Mouse (Mus musculus) cerebellum, adult 9-10 months (tissue): ENCODE results near the gene 4933407L21Rik.

Source experiments
- DNase-seq: peaks from one replicate; pipeline ENCODE4 v3.0.0; 2022

The 4933407L21Rik gene

DNA sequence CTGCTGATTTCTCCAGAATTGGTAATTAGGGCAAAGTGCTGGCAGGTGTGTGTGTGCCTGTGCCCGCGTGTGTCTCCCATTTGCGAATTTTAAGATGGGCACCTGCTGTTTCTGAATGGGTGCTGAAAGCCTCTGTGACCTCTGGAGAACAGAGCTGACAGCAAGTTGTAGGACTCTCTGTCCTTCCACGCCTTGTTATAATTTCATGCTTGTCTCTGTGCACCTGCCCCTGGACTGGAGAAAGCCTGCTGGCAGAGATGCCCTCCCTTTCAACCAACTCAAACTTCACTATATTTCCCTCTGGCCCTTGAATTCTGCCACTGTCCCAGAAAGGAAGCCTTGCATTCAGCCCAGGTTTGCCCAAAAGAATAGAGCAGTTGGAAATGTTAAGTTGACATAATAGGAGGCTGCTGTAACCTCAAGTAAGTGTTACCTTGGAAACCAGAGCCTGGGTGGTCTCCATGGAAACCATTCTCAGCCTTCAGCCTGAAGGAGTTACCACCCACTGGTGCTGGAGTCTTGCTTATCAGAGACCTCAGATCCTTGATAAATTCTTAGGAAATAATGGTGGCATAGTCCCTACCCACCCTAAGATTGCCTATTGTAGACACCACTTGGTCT, 11.3 kb upstream of the 4933407L21Rik start:
- no peak for DNase-seq

DNA sequence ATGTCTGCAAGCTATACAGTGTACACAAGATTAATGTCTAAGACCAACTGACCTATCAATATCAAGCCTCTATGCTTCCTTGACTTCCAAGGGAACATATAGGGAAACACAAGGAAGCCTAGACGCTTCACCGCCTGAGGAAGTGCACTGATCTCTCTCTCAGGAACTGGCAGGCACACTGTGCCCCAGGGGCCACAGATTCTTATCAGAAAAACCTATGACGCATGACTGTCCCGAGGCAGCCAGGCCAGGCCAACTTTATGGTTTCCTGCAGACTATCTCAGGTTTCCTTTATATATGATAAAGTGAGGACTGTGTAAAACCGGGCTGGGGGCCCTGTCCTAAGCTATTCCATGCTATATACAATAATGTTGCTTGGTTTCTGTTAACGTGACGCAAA, 8.7 kb upstream of the 4933407L21Rik start:
- DNase-seq, result no peak

DNA sequence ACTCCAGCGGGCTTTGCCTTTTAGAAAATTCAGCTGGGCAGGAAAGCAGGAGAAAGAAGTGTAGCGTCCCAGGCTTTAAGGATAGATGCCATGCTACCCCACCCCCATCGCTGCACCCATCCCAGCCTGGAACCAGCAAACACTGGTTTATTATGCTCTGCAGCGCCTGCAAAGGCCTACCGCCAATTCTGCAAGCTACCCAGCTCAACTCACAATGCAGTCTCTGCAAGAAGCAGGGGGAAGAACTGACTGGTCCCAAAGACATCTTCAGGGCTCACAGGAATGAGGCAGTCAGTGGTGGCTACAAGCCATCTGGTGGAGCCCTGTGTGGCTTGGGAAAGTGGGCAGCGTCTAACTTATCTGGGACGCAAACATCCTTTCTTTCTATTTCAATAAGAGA, 6.6 kb upstream of the 4933407L21Rik start:
- peak; percentile 28 for DNase-seq

- peak; percentile 25 for DNase-seq
Observed at GRCm38 (mm10) chr1:85922127-85922864, 6.0 kb upstream of the 4933407L21Rik start.

DNA sequence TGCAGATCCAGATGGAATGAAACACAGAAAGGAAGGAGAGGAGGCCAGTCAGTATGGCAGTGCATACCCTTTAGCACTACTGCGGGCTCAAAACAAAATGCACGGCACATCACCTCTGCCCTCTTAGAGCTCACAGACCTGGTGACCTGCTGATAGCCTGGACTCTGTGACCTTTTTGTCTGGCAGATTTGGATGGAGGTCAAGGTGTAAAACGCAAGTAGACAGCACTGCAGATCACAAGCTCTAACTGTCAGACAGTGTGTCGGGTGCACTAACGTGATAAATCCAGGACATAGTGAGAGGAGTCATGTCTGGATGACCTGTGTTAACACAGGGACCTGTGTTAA, 5.4 kb upstream of the 4933407L21Rik start:
- DNase-seq, result no peak

GRCm38 (mm10) chr1:85925183-85925582, 3.1 kb upstream of the 4933407L21Rik start:
- DNase-seq, result no peak

- DNase-seq, result no peak
Observed at GRCm38 (mm10) chr1:85928688-85929065, 394 bp downstream of the 4933407L21Rik start.

GRCm38 (mm10) chr1:85929406-85929805, 1.1 kb downstream of the 4933407L21Rik start:
- no peak for DNase-seq

DNA sequence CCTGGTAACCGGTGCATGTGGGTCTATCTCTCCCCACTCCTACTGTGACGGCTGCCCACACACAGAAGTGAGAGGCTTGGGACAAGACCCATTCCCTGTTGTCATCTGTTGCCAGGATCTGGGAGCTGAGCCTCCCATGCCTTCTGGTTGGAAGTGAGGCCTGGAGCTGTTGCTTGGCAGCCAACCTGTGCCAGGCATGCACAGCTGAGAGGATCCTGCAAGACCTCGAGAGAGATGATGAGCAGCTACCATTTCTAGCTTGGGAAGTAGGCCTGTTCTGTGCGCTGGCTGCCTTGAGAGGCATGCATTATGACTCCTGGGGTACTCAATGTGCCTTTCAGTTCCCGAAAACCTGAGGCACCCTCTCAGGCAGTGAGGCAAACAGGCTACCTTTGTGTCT, 2.9 kb downstream of the 4933407L21Rik start:
- DNase-seq, result no peak

DNA sequence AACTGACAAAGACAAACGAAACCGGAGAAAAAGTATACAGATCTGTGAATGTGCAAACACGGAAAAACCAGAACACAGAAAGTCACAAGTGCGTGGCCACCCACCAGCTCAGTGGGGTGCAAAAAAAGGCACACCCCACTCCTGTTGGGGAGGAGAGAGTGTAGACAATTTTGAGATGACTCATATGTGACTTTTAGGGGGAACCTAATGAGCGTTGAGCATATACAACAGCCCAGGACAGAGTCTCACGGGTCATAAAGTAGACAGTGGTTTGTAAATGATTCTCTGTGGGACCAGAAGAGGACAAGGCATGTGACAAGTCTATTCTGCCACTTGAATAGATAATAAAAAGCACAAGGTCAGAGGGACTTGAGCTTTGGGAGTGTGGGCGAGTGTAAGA, 4.9 kb downstream of the 4933407L21Rik start:
- no peak for DNase-seq

- no peak for DNase-seq
Observed at GRCm38 (mm10) chr1:85933631-85934465, 5.6 kb downstream of the 4933407L21Rik start.

GRCm38 (mm10) chr1:85934560-85934959, 6.3 kb downstream of the 4933407L21Rik start:
- DNase-seq, result no peak

DNA sequence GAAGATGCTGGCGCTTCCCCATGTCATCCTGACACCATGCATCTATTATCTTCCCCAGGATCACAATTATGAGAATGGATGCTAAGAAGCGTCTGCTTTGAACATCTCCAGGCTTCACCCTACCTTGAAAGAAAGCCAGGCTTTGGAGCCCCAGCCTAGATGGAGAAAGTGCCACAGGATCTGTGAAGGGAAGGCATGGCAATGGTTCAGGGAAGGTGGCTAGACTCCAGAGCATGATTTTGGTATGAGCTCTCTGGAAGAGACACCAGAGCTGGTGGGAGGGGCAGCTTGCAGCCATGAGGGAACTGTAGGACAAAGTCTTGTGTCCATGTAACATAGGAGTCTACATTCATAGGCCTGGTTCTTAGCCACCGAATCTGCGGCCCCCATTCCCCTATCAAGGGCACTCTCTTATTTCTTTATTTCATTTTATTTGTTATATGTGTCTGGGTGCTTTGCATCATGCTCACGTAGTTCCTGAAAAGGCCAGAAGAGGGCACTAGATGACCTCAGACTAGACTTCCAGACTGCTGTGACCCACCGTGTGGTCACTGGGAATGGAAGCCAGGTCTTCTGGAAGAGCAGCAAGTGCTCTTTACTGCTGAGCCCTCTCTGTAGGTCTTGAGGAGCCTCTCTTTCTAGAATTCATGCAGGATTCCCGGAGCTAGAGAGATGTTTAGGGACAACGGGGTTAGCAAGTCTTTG, 7.0 kb downstream of the 4933407L21Rik start:
- DNase-seq, result peak; percentile 49

DNA sequence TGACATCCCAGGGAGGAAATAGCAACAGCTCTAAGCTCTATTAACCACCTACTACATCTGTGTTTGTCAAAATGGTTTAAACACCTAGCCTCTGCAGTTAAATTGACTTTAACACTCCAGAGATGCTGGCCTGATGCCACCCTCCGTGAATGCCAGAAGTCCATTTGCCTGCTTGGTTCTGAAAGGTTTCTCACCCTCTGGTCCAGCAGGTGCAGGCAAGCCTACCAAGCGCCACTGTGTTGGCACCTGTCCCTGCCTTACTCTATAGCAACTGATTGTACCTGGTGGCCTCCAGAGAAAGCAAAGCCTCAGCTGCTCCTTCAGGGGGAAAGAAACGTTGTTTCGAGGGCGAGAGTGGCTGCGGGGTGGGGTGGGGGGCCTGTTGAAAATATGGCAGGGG, 8.0 kb downstream of the 4933407L21Rik start:
- DNase-seq, result no peak

GRCm38 (mm10) chr1:85937323-85937722, 9.0 kb downstream of the 4933407L21Rik start:
- no peak for DNase-seq

DNA sequence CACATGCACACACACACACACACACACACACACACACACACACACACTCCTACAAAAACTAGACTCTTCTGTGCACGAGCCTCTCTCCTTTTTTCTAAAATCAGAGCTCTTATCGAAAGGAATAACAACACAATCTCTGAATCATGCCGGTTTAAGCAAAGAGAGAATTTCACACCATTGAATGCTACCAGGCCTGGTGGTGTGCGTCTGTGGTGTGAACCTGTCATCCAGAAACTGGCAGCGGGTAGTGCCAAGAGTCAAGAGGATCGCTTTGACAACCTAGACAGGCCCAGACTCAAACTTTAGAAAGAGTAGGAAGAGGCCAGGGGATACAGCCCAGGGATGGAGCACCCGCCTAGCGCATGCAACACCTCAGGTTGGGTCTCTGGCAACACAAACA, 14.0 kb downstream of the 4933407L21Rik start:
- DNase-seq, result no peak

GRCm38 (mm10) chr1:85949085-85949684, 20.9 kb downstream of the 4933407L21Rik start:
- DNase-seq, result no peak

GRCm38 (mm10) chr1:85955150-85955549, 26.9 kb downstream of the 4933407L21Rik start:
- DNase-seq, result no peak

- no peak for DNase-seq
Observed at GRCm38 (mm10) chr1:85957290-85957689, 29.0 kb downstream of the 4933407L21Rik start.

- DNase-seq, result no peak
Observed at GRCm38 (mm10) chr1:85957942-85958619, 29.8 kb downstream of the 4933407L21Rik start.

DNA sequence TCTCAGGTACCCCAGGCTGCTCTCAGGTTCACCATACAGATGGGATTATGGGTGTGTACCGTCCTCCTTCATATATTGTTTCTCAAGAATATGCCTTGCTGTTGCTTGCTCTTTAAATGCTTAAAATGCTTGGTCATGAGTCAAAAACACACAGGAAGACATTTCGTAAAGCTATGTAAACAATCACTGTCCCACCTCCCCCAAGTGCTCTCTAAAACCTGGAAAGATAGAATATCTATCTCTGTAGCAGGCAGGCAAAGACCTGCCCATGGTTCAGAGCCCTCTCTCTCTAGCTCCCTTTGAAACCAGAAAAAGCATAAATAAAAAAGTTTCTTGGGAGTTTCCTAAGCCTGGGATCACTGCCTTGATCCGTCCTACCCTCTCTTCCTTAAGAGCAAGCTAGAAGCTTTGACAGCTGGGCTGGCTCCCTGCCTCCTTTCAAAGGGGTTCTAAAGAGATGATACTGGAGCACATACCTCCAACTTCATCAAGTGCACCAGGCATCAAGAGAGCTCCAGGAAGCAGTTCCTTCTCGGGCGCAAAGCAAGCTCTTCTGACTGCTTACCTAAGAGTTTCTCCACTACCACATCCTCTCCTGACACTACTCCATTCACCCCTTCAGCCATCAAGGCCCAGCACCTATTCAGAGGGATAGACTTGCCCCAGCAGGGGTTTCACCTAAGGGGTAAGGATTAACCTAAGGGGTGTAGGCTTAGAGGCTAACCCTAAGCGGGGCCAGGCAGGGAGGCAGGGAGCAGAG, 31.0 kb downstream of the 4933407L21Rik start:
- DNase-seq, result no peak
